Mouse (Mus musculus): ENCODE measurements around the gene Pdpn.
"Not testable (repeated sequence)": the region's sequence is repeated elsewhere in the genome, so short reads cannot be mapped to it uniquely, and the experiment has no call there.

The Pdpn gene

GRCm38 (mm10) chr4:143299325-143300070, at the start of gene Pdpn:
Gene Pdpn (minus strand): TSS chr4:143299564.
- DNase-seq (ENCODE audit: low spot score in 2 of 2), result peak; percentile 53 to 63

- no peak for DNase-seq (ENCODE audit: low spot score in 2 of 2)
Measured at GRCm38 (mm10) chr4:143348678-143349077, 49.3 kb upstream of the Pdpn start.

GRCm38 (mm10) chr4:143345491-143345890, 46.1 kb upstream of the Pdpn start:
- DNase-seq (ENCODE audit: low spot score in 2 of 2), result not testable (repeated sequence)

GRCm38 (mm10) chr4:143341470-143341869, 42.1 kb upstream of the Pdpn start:
- DNase-seq (ENCODE audit: low spot score in 2 of 2), result no peak

- DNase-seq (ENCODE audit: low spot score in 2 of 2), result no peak
Measured at GRCm38 (mm10) chr4:143339808-143340207, 40.4 kb upstream of the Pdpn start.

GRCm38 (mm10) chr4:143336096-143336495, 36.7 kb upstream of the Pdpn start:
- DNase-seq (ENCODE audit: low spot score in 2 of 2), result no peak

- DNase-seq (ENCODE audit: low spot score in 2 of 2), result no peak
Measured at GRCm38 (mm10) chr4:143334995-143335394, 35.6 kb upstream of the Pdpn start.

GRCm38 (mm10) chr4:143334145-143334544, 34.8 kb upstream of the Pdpn start:
- DNase-seq (ENCODE audit: low spot score in 2 of 2), result no peak

GRCm38 (mm10) chr4:143331787-143332186, 32.4 kb upstream of the Pdpn start:
- DNase-seq (ENCODE audit: low spot score in 2 of 2), result no peak

GRCm38 (mm10) chr4:143330566-143330965, 31.2 kb upstream of the Pdpn start:
- DNase-seq (ENCODE audit: low spot score in 2 of 2), result peak; percentile 12 to 32

- peak; percentile 67 to 75 for DNase-seq (ENCODE audit: low spot score in 2 of 2)
Measured at GRCm38 (mm10) chr4:143325625-143325941, 26.2 kb upstream of the Pdpn start.

- DNase-seq (ENCODE audit: low spot score in 2 of 2), result no peak
Measured at GRCm38 (mm10) chr4:143324925-143325624, 25.7 kb upstream of the Pdpn start.

- DNase-seq (ENCODE audit: low spot score in 2 of 2), result no peak
Measured at GRCm38 (mm10) chr4:143324176-143324924, 25.0 kb upstream of the Pdpn start.

GRCm38 (mm10) chr4:143313299-143313698, 13.9 kb upstream of the Pdpn start:
- DNase-seq (ENCODE audit: low spot score in 2 of 2), result no peak

GRCm38 (mm10) chr4:143311341-143311740, 12.0 kb upstream of the Pdpn start:
- DNase-seq (ENCODE audit: low spot score in 2 of 2), result no peak

- no peak for DNase-seq (ENCODE audit: low spot score in 2 of 2)
Measured at GRCm38 (mm10) chr4:143305987-143306772, 6.8 kb upstream of the Pdpn start.

- no peak for DNase-seq (ENCODE audit: low spot score in 2 of 2)
Measured at GRCm38 (mm10) chr4:143305031-143305430, 5.7 kb upstream of the Pdpn start.

- no peak for DNase-seq (ENCODE audit: low spot score in 2 of 2)
Measured at GRCm38 (mm10) chr4:143302279-143302890, 3.0 kb upstream of the Pdpn start.

- DNase-seq (ENCODE audit: low spot score in 2 of 2), result no peak
Measured at GRCm38 (mm10) chr4:143301875-143302274, 2.5 kb upstream of the Pdpn start.

- no peak for DNase-seq (ENCODE audit: low spot score in 2 of 2)
Measured at GRCm38 (mm10) chr4:143301042-143301441, 1.7 kb upstream of the Pdpn start.

- DNase-seq (ENCODE audit: low spot score in 2 of 2), result no peak
Measured at GRCm38 (mm10) chr4:143300113-143300688, 837 bp upstream of the Pdpn start.
